Mouse (Mus musculus) hindbrain, embryonic 14.5 days (tissue): ENCODE results near the gene Itga1. TPM values are rescaled to one million over a fixed set of nuclear protein-coding genes. Genes with fewer than 3 reads are reported as not detected.

Experiments
- ATAC-seq: fragments of 200-750 bp; cut with Nextera tagmentation; 2 replicates; pipeline ENCODE4 v1.8.0; 2017; ENCODE audit warnings: moderate number of reproducible peaks, mild to moderate bottlenecking, moderate TSS enrichment, moderate library complexity; ENCODE audit not compliant: low FRiP score
- DNase-seq: peaks from one replicate; pipeline ENCODE4 v3.0.0-alpha.2; 2015; ENCODE audit warnings: low spot score
- H3K27ac ChIP-seq: fragments of 300-500 bp; sonication (generic); 2 replicates; pipeline ENCODE4 v1.5.1; 2014; ENCODE audit warnings: mild to moderate bottlenecking, moderate library complexity
- H3K27me3 ChIP-seq: fragments of 300-500 bp; sonication (generic); 2 replicates; pipeline ENCODE4 v1.6.1; 2014; ENCODE audit warnings: mild to moderate bottlenecking, low read length, mixed read lengths; ENCODE audit not compliant: control insufficient read depth, insufficient read depth
- H3K36me3 ChIP-seq: fragments of 300-500 bp; sonication (generic); replicated peaks from 2 replicates; pipeline ENCODE4 v1.6.1; 2014; ENCODE audit not compliant: control insufficient read depth, insufficient read depth
- H3K4me1 ChIP-seq: fragments of 300-500 bp; sonication (generic); replicated peaks from 2 replicates; pipeline ENCODE4 v1.6.1; 2014; ENCODE audit warnings: antibody characterized with exemption, low read length, mixed read lengths; ENCODE audit not compliant: control insufficient read depth, insufficient read depth
- H3K4me2 ChIP-seq: fragments of 300-500 bp; sonication (generic); replicated peaks from 2 replicates; pipeline ENCODE4 v1.6.1; 2014; ENCODE audit warnings: mild to moderate bottlenecking, moderate library complexity
- H3K4me3 ChIP-seq: fragments of 300-500 bp; sonication (generic); replicated peaks from 2 replicates; pipeline ENCODE4 v1.5.1; 2014; ENCODE audit warnings: mild to moderate bottlenecking, low read length
- H3K9ac ChIP-seq: fragments of 300-500 bp; sonication (generic); 2 replicates; pipeline ENCODE4 v1.6.1; 2014
- H3K9me3 ChIP-seq: fragments of 300-500 bp; sonication (generic); 2 replicates; pipeline ENCODE4 v1.6.1; 2016; ENCODE audit warnings: low read length; ENCODE audit not compliant: control insufficient read depth
- WGBS: fragments of 180-500 bp; shearing (Covaris S2); extraction: QIAGEN DNeasy Blood & Tissue Kit; methylation state at CpG from one replicate; pipeline ENCODE4 v1.1.7; 2014; 5-methylcytosine and 5-hydroxymethylcytosine counted together
- polyA plus RNA-seq: library from polyadenylated mRNA; unstranded; fragments of >200 nt; fragmentation: Nextera tagmentation; extraction: Ambion mirVana; gene quantifications from 2 replicates; pipeline ENCODE4 v1.2.1, GENCODE M21; 2014

Itga1 gene
- polyA plus RNA-seq, result 8.7 and 9.1 TPM in 2 replicates

DNA sequence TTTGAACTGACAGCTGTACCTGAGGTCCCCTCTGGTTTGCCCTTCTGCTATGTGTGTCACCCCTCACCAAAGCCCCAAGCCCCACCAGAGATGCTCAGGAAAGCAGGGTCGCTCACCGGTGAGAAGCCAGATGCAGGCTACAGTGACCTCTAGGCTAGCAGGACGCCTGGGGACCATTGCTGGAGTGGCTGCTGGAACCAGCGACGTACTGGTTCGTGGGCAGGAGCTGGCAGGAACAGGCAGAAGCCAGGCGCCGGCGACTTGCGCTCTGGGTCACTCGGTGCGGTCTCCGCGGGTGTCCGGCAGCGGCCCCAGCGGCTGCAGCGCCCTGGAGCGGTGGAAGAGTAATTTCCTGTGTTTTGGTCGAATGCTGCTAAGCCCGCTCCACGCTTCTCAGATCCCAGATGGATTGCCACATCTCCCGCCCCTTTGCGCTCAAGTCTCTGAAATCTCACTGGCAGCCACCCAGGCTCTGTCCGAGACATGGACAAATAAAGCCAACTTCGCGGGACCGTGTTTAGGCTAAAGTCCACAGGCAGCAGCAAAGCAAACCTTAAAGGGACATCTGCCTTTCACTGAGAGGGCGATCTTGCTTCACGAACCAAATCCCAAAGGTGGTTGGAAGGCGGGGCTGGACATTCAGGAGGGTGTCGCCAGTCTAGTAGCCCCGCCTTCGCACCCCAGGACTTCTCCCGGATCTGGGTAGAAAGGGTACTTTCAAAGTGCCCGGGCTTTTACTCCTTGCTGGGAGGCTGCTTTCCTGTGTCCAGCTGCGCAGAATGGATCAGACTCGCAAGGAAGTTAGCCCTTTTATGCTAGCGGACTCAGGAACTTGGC is at the start of gene Itga1, which contains the start of gene Gm49395:
TSS of gene Itga1 (minus strand) at position 610 of the 837 bp plus-strand sequence.
TSS of gene Gm49395 (minus strand) at position 567 of the 837 bp plus-strand sequence.
- 0 out of 2 replicates have a peak, but pooled peaks cover 3% of the 10 kb centered on the region for H3K9me3 ChIP-seq
- H3K9ac ChIP-seq, result peak within 1 kb of the TSS; percentile 54
- ATAC-seq (peak; percentile 69), DNase-seq (peak; percentile 45)
- H3K27me3 ChIP-seq, result peaks cover 20% of the 10 kb centered on the region
- H3K36me3 ChIP-seq, result no peaks in the 10 kb centered on the region
- H3K4me3 ChIP-seq, result peak within 1 kb of the TSS; percentile 46
- peak within 1 kb of the TSS; percentile 92 for H3K4me2 ChIP-seq
- under 1% methylated on average over 39 of the region's 39 CpGs for WGBS
- H3K27ac ChIP-seq, result no peak within 1 kb of the TSS
- peaks cover 7% of the 10 kb centered on the region; the same call in 1 of the 2 replicates for H3K4me1 ChIP-seq

DNA sequence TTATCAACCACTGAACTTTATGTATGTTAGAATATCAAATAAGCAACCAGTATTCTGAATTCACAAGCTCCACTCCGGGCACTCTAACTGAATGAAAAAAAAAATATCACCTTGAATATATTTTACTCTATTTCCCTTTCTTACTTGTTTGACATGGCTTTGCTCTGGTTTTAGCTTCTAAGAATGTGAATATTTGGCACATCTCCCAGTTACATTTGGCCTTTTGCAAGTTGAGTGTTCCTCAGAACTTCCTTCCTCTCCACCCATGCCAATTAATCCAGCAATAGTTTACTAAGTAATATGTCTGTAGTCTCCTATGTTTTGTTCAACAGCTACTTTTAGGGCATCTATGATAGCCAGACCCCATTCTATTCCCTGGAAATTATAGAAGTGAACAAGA is 48.8 kb upstream of the Itga1 start:
- Histone ChIP-seq H3K4me1 (no peaks in the 10 kb centered on the region), H3K9ac (no peak overlapping the region), H3K27ac (no peak overlapping the region), H3K4me3 (no peak overlapping the region), H3K9me3 (no peaks in the 10 kb centered on the region), H3K36me3 (no peaks in the 10 kb centered on the region), H3K27me3 (no peaks in the 10 kb centered on the region), H3K4me2 (no peak overlapping the region)
- ATAC-seq (no peak), DNase-seq (no peak)
- 98% methylated on average over 1 of the region's 1 CpGs for WGBS

DNA sequence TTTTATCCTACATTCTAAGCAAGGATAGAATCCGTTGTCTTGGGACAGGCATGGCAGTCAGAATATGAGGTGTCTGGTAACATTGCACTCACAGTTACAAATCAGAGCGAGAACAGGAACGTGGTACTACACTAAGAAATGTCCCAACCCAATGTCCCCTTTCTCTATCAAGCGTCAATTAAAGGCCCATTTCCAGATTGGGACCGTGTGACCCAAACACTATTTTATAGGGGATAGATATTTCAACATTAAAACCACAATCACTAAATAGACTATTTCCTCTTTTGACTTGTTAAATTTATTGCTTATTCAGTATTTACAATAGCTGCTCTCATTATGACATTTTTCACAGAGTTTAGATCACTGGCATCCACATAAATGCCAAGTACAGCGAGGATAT is 48.1 kb upstream of the Itga1 start:
- H3K27me3 ChIP-seq, result no peaks in the 10 kb centered on the region
- H3K4me2 ChIP-seq, result no peak overlapping the region
- no peaks in the 10 kb centered on the region for H3K9me3 ChIP-seq
- no peak overlapping the region for H3K27ac ChIP-seq
- H3K4me3 ChIP-seq, result no peak overlapping the region
- no peak overlapping the region for H3K9ac ChIP-seq
- H3K4me1 ChIP-seq, result no peaks in the 10 kb centered on the region
- no peaks in the 10 kb centered on the region for H3K36me3 ChIP-seq
- ATAC-seq (no peak), DNase-seq (no peak)
- 92% methylated on average over 6 of the region's 6 CpGs for WGBS

DNA sequence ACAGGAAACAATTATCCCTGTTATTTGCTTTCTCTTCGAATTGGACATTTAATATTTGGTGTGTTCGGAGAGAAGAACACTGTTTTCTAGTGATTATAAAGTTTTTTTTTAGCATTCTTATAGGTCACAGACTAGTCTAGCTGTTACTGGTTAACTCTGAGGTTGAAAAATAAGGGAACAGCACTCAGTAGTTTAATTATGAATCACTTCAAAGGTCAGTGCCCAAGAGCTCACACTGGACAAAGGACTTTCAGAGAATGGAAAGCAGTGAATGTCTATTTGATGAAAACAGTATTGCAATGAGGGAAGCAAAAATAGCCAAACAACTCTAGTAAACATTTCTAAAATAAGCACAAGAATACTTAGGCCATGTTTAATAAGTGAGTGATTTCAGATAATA is 41.8 kb upstream of the Itga1 start:
- WGBS, result 96% methylated on average over 2 of the region's 2 CpGs
- H3K9me3 ChIP-seq, result no peaks in the 10 kb centered on the region
- DNase-seq, result no peak
- no peak overlapping the region for H3K27ac ChIP-seq
- ATAC-seq, result no peak
- no peaks in the 10 kb centered on the region for H3K36me3 ChIP-seq
- no peaks in the 10 kb centered on the region for H3K4me1 ChIP-seq
- no peak overlapping the region for H3K4me3 ChIP-seq
- no peak overlapping the region for H3K9ac ChIP-seq
- no peaks in the 10 kb centered on the region for H3K27me3 ChIP-seq
- no peak overlapping the region for H3K4me2 ChIP-seq

DNA sequence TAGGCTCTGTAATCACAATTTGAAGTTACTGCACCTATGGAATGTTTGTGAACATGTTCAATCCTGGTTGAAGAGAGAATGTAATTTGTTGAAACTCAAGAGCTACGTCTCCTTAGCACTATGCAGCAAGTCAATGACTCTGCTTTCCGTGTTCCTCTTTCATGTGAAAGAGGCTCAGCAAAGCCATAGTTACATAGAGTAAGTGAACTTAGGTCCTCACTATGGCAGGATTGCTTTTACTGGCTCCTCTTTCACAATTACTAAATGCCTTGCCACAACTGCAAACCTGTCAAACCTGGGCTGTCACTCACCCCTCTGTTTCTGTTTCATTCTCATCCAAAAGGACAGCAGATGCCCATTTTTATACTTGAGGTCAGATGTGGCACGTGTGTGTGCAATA is 40.3 kb upstream of the Itga1 start:
- no peak overlapping the region for H3K27ac ChIP-seq
- no peak overlapping the region for H3K4me2 ChIP-seq
- no peaks in the 10 kb centered on the region for H3K27me3 ChIP-seq
- H3K9me3 ChIP-seq, result no peaks in the 10 kb centered on the region
- H3K4me1 ChIP-seq, result no peaks in the 10 kb centered on the region
- H3K9ac ChIP-seq, result no peak overlapping the region
- no peak for ATAC-seq
- DNase-seq, result no peak
- WGBS, result 92% methylated on average over 3 of the region's 3 CpGs
- H3K4me3 ChIP-seq, result no peak overlapping the region
- H3K36me3 ChIP-seq, result no peaks in the 10 kb centered on the region

DNA sequence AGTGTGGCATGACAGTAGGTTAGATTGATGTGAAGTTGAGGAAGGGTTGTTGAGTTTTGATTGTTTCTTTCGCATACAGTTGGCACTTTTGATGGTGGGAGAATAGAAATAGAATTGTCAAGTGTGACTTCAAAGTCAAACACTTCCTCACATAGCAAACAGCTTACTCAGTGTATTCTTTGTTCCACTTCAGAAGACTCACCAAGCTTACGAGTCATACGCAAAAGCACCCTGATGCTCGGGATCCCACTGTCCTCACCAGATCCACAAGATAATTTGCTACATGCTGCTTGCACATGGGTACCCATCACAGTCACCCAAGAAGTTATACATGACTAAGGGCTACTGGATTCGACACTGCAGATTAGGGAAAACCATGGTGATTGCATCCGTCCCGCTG is 36.7 kb upstream of the Itga1 start:
- Histone ChIP-seq H3K9me3 (no peaks in the 10 kb centered on the region), H3K4me3 (no peak overlapping the region), H3K27ac (no peak overlapping the region), H3K9ac (no peak overlapping the region), H3K27me3 (no peaks in the 10 kb centered on the region), H3K36me3 (no peaks in the 10 kb centered on the region), H3K4me2 (no peak overlapping the region), H3K4me1 (no peaks in the 10 kb centered on the region)
- ATAC-seq (no peak), DNase-seq (no peak)
- 94% methylated on average over 7 of the region's 7 CpGs for WGBS

DNA sequence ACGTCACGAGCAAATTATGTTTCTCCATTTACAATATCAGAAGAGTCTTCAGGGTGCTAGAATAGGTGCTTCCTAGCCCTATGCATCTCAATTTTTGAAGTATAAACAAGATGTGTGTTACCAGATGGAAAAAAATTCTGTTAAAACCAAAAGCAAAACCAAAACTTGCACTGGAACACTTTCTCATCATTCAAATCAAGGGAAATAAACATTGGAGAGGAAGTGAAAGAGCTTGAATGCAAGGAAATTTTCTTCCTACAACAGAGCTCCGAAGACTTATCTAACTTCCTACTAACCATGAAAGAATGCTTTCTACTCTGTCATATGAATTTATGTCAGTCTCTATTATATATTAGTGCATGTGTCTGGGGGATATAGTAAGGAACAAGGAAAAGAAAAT is 35.0 kb upstream of the Itga1 start:
- DNase-seq (no peak), ATAC-seq (no peak)
- Histone ChIP-seq H3K27me3 (no peaks in the 10 kb centered on the region), H3K27ac (no peak overlapping the region), H3K4me3 (no peak overlapping the region), H3K9me3 (no peaks in the 10 kb centered on the region), H3K9ac (no peak overlapping the region), H3K4me1 (no peaks in the 10 kb centered on the region), H3K4me2 (no peak overlapping the region), H3K36me3 (no peaks in the 10 kb centered on the region)
- 94% methylated on average over 3 of the region's 3 CpGs for WGBS

DNA sequence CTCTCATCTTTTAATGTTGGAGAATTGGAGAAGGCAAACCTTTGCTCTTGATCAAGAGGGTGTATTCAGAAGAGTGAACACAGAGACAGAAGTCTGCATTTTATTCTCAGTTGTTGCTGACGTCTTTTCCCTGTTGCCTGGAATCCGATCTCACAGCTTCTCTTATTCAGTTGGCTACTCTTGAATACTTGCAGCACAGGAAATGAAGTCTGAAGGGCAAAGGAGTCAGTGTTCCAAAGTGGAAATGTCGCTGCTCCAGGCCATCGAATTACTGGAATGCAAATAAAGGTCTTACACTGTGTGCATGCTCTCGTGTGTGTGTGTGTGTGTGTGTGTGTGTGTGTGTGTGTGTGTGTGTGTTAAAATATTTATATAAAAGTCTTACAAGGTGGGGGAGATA is 30.7 kb upstream of the Itga1 start:
- ATAC-seq (no peak), DNase-seq (no peak)
- Histone ChIP-seq H3K27ac (no peak overlapping the region), H3K4me3 (no peak overlapping the region), H3K9me3 (no peaks in the 10 kb centered on the region), H3K4me1 (no peaks in the 10 kb centered on the region), H3K4me2 (no peak overlapping the region), H3K27me3 (no peaks in the 10 kb centered on the region), H3K9ac (no peak overlapping the region), H3K36me3 (no peaks in the 10 kb centered on the region)
- 28% methylated on average over 5 of the region's 5 CpGs for WGBS

DNA sequence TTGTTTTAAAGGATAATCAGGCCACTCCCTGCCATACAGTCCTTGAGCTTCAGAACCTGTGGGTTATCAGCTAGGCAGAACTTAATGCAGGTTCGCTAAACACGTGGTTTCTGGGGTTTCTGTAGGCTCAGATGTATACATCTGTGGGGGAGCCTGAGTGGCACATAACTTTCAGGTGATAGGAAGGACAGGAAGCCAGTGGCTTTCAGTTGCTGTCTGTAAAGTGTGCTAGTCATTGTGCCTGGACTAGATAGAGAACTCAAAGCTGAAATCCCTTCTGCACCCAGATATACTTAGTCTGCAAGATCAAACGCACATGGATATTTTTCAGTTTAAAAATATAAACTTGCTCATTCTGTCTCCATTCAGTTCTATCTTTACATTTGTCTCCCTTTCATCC is 29.6 kb upstream of the Itga1 start:
- no peak overlapping the region for H3K4me3 ChIP-seq
- no peaks in the 10 kb centered on the region for H3K27me3 ChIP-seq
- no peaks in the 10 kb centered on the region for H3K36me3 ChIP-seq
- no peak overlapping the region for H3K4me2 ChIP-seq
- no peaks in the 10 kb centered on the region for H3K4me1 ChIP-seq
- H3K9ac ChIP-seq, result no peak overlapping the region
- H3K27ac ChIP-seq, result no peak overlapping the region
- no peaks in the 10 kb centered on the region for H3K9me3 ChIP-seq
- DNase-seq (no peak), ATAC-seq (no peak)
- 79% methylated on average over 3 of the region's 3 CpGs for WGBS
